Mouse (Mus musculus) erythroblast, adult 5-6 weeks (primary cell): ENCODE measurements around the gene Vps26c. TPM values are rescaled to one million over a fixed set of nuclear protein-coding genes. Genes with fewer than 3 reads are reported as not detected.

Experiments used
- ATAC-seq: replicated peaks from 2 replicates; pipeline ENCODE4 v1.8.0; 2016; ENCODE audit warnings: moderate number of reproducible peaks, mild to moderate bottlenecking, moderate TSS enrichment, inconsistent platforms; ENCODE audit not compliant: poor library complexity, low FRiP score, severe bottlenecking
- total RNA-seq, 2 experiments: library from RNA; stranded (forward) in 1 of 2; stranded (reverse) in 1 of 2; fragments of 150-400 nt in 1 of 2; fragments of 200-764, 138-1000 nt in 1 of 2; gene quantifications; 2 replicates each; pipeline versions ENCODE4 v1.2.3 to v1.2.4; 2015 to 2017; ENCODE audit warnings: low replicate concordance in 2 of 2

Vps26c gene
- total RNA-seq, 2 experiments from 2014 or later: 5.2 to 19.8 TPM

DNA sequence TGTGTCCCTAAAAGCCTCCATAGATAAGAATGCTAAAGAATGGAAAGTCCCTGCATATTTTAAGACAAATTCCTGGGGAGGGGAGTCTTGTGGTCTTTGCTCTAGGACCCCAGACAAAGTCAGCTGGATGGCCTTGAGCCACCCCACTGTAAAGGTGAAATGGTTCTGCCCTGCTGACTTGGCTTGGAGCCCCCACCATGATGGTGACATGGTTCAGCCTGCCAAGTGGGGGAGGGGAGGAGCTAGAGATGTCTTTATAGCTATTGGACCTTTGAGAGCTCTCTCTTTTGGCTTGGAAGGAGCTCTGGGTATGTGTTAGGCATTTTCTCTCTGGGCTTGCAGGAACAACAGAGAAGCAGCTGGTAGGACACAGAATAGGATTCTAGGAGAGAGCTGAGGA, 25.3 kb upstream of the Vps26c start:
- no peak for ATAC-seq

GRCm38 (mm10) chr16:94549813-94550212, 23.2 kb upstream of the Vps26c start:
- ATAC-seq: no peak

DNA sequence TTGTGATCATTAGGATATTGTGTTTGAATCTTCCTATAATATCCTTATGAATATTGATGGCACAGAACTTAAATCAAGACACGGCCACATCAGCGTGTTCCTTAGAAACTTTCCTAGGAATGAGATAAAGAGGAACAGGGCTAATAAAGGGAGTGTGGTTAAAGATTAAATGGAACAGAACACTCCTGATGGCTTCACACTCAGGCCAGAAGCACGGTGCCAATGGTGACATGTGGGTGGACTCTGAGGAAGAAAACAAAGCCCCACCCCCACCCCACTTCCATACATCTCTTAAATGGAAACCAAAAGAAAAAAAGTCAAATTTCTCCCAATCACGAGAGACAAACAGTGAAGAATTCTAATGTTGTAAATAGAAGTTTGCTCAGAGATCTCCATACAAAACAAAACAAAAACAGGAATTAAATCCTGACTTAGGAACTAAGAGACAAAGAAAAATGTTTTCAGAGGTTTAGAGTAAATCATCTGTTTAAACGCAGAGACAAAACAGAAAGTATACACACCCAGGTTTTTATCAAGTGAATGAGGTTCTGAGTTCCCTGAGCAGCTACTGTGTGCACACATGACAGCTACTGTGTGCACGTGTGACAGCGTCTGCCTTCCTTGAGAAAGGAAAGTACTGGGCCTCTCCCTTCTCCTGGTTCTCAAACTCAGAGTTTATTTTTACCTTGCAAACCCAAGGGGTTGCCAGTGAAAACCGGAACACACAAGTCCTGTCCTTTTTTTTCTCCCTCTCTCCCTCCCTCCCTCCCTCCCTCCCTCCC, 19.3 kb upstream of the Vps26c start:
- ATAC-seq: no peak

DNA sequence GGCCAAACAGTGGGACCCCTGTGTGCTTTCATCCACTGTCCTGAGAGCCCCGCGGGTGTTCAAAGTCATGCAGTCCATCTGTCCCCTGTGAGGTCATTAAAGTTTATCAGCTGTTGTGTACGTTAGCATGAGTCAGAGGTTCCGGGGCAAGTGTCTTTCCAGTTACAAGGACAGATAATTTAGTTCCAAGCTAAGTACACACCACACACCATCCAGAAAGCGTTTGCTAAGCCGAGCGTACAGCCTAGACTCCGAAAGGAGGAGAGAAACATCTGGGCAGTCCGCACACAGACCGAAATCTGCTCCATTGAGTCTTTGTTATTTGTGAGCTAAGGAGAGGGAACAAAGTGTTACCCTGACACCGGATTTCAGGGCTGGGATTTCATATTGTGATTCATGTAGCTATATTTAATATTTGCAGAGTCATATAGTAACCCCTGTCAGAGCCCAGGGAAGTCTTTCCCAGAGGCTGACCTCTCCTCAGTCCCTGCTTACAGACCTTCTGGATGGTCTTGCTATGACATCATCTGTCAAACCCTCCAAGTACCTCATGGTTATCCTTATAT, 18.0 kb upstream of the Vps26c start:
- ATAC-seq: no peak

GRCm38 (mm10) chr16:94542898-94543297, 16.3 kb upstream of the Vps26c start:
- no peak for ATAC-seq

DNA sequence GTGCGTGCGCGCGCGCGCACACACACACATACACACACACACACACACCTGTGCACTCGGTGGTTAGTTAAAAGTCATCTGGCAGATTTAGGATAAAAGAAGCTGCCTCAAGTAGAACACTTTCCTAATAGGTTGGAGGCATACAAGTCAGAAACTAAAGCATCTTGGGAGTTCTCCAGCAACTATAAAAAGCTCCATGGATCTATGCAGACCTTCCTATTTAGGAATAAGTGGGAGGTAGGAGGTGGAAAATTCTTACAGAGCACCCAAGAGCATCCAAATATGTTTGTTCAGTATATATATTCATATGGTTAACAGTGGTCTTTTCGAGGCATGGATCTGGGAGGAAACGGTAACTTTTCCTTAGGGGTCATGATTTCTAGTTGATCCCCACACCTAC, 13.5 kb upstream of the Vps26c start:
- no peak for ATAC-seq

GRCm38 (mm10) chr16:94537159-94537527, 10.5 kb upstream of the Vps26c start:
- no peak for ATAC-seq

GRCm38 (mm10) chr16:94536417-94537158, 10.0 kb upstream of the Vps26c start:
- no peak for ATAC-seq

- ATAC-seq: no peak
Observed at GRCm38 (mm10) chr16:94535716-94536115, 9.1 kb upstream of the Vps26c start.

DNA sequence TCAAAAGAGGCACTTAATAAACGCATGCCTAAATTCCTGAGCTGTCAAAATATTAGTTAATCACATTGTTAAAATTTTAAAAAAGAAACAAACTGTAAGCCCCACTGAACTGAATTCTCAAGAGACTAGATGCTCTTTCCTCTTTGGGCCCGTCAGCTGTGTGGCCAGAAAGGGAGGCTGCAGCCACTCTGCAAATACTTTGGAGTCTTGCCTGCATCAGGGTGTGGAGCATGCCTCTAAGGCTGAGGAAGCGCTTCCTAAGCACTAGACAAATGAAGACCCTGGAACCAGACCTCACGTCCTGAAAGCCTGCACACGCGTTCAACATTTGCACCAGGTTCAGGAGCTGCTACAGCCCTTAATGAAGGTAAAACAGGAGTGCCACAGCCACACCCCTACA, 7.0 kb upstream of the Vps26c start:
- ATAC-seq: no peak

GRCm38 (mm10) chr16:94531268-94531667, 4.6 kb upstream of the Vps26c start:
- no peak for ATAC-seq

GRCm38 (mm10) chr16:94527546-94527945, 916 bp upstream of the Vps26c start:
- no peak for ATAC-seq

DNA sequence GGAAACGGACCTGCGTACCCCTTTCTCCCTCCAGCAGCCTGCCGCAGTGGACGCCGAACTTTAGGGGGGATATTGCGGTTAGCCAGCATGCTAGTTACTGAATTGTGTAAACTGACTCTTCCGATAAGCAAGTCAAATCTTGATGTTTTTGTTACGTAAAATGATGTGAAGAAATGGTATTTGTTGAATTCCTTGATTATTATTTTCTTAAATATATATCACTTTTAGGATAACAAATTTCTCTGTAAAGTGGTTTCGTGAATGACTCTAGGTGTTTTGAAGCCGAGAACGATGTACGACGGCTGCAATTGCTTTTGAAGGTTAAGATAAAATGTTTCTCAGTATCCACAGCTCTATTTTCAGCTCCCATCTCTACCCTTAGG, 513 bp upstream of the Vps26c start:
- ATAC-seq: no peak

DNA sequence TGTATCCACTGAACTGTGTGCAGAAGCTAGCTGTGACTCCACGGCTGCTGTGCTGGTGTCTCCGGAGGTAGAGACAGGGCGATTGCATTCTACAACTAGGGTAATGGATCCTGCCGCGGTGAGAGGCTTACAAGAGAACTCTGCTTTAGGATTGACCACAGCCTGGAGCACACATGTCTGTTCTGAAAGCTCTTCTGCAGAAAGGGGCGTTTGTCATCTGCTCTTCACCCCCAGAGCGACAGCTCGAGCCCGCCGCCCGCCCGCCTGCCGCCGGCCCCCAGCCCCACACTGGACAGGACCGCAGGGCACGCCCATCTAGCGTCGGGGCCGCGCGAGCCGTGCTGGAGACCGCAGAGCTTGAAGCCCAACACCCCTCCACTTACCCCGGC, 681 bp downstream of the Vps26c start:
- peak; percentile 34; the same call in 1 of the 2 replicates for ATAC-seq

DNA sequence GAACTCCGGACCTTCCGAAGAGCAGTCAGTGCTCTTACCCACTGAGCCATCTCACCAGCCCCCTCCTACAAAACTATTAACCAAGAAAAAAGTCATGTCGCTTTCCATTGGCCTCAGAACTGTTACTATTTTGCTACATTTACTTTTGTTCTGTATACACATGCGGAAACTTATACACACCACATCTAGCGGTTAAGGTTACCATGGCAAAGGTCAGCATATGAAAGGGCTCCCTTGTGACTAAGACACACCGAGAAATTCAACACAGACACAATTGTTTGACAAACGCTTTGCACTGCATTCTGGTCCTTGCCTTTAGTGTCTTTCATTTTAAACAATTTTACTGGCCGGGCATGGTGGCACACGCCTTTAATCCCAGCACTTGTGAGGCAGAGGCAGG, 1.9 kb downstream of the Vps26c start:
- no peak for ATAC-seq

DNA sequence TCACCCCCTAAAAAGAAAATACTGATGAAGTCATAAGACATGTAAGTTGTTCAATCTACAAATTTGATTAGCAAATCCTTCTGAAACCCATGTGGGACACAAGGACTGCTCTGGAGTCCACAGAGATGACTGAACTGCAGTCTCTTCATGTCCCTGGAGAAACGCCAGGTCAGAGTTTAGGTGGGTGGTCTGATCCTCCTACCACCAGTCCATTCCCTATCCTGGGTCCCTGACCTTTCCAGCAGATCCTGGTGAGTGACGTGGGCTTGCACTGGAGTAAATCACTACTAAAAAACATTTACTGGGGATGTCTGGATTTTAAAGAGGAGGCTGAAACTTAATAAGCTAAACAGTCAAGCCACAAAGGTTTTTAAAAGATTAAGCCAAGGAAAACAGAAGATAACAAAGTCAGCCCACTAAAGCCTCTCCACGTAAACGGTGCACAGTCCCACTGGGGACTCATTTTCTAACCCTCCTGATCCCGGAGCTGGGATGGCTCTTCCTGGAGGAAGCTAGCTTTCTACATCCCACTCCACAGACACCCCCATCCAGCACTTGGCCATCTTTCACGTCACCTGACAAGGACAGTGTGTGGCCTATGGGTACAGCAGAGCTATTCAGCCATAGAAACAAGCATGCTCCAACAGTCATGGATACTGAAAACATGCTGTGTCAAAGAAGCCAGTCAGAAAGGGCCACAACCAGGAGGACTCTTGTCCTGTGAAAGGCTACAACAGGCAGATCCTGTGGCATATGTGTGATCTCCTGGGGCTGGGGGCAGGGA, 2.8 kb downstream of the Vps26c start:
- ATAC-seq: no peak

- no peak for ATAC-seq
Observed at GRCm38 (mm10) chr16:94519028-94519427, 7.6 kb downstream of the Vps26c start.

GRCm38 (mm10) chr16:94517606-94518005, 9.0 kb downstream of the Vps26c start:
- ATAC-seq: no peak

DNA sequence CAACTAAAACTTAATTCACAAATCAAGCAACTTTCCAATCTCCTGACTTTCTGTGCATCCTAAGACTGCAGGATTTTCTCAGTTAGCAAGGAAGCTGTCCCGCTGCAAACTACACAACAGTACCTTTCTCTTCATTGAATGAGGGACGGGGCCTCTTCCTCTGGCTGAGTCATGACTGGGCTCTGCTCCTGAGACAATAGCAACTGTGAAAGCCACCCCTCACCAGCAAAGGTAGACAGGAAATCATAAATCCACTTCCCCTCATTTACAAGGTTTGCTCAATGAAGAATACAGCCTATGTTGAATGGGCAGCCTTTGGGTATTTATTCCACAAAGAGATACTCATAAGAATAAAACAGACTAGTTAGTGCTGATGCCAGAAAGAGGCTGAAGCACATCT, 16.6 kb downstream of the Vps26c start:
- ATAC-seq: no peak

- ATAC-seq: no peak
Observed at GRCm38 (mm10) chr16:94508769-94509168, 17.9 kb downstream of the Vps26c start.
